ENCODE assay signal across 8 mouse cellular contexts in the genomic region with DNA sequence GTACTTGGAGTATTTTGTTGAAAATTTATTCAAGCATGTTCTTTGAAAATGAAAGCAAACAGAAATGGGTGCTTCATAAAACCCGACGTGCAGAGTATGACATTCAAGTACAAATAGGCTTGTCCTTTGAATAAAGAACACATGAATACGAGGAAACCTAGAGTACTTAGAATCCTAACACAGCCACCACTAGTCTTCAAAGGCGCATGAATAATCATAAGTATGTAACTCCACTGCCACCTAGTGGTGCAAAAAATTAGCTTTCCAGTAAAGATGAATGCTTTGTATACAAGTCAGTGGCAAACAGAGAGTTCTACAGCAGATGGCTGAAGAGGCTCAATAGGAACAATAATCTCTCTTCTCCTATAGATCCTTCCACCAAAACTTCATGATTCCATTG.
DNase-seq lines count a peak whose midpoint lies in the region; ATAC-seq lines count a peak whose summit lies in the region.

No protein-coding gene starts in this region.

- peak; percentile 93 for ATAC-seq in common myeloid progenitor, adult 5-6 weeks (replicated peaks; ENCODE audit: low read depth, poor library complexity, severe bottlenecking)

- peak; percentile 39 for DNase-seq in gastrocnemius, adult 18-20 months (ENCODE audit: low spot score)
- no peak for DNase-seq in gastrocnemius, postnatal 25 days
- peak; percentile 82 for DNase-seq in NIH3T3 (ENCODE audit: low read depth)
- DNase-seq in heart, postnatal 4 days = peak; percentile 59
- peak; percentile 92 for DNase-seq in layer of hippocampus, adult 11-12 months (ENCODE audit: low spot score)
- peak; percentile 51 for DNase-seq in lung, postnatal 14 days
- peak; percentile 46 to 69 for DNase-seq in right cerebral cortex, postnatal 36 days (ENCODE audit: low spot score in 2 of 2)
